Mouse (Mus musculus): ENCODE data around the gene Vmn1r137. TPM values are rescaled to one million over a fixed set of nuclear protein-coding genes. Genes with fewer than 3 reads are reported as not detected.
"Not testable (repeated sequence)": the region's sequence is repeated elsewhere in the genome, so short reads cannot be mapped to it uniquely, and the experiment has no call there.

The Vmn1r137 gene
- polyA plus RNA-seq (2014; fragmentation: Nextera tagmentation; extraction: Ambion mirVana) = not detected in 2 replicates

DNA sequence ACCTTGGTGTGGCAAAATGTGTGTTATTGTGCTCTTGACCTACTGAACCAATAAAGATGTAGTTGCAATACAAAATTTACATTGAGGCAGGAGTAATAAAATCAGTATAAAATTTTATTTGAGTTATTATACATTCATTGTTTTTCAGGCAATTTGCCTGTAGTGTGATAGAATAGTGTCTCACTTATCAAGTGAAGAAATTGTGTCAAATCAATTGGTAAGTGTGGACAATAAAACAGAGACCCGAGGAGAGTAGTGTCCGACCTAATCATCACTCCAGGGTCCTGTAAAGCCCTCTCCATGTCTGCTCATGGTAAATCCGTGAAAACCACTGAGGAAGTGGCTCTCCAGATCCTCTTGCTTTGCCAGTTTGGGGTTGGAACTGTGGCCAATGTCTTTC is at the start of gene Vmn1r137:
Gene Vmn1r137, plus strand, starts transcription at position 301 of the 400 bp plus-strand sequence.
- not testable (repeated sequence) for H3K4me1 ChIP-seq (ENCODE audit: control insufficient read depth, insufficient read depth, low read length); H3K4me2 ChIP-seq (replicated peaks; ENCODE audit: low read depth, low read length); ATAC-seq (ENCODE audit: insufficient number of reproducible peaks, insufficient read depth, low FRiP score, low read depth); H3K9ac ChIP-seq (replicated peaks; ENCODE audit: low read depth, low read length); H3K36me3 ChIP-seq (ENCODE audit: control insufficient read depth, insufficient read depth, low read length); H3K27me3 ChIP-seq (ENCODE audit: control insufficient read depth, insufficient read depth, low read length); H3K9me3 ChIP-seq (ENCODE audit: control insufficient read depth, low read depth, low read length); H3K27ac ChIP-seq (ENCODE audit: low read length); H3K4me3 ChIP-seq (ENCODE audit: low read depth, low read length)
- no CpG with 5 or more reads among the region's 3 CpGs for WGBS

DNA sequence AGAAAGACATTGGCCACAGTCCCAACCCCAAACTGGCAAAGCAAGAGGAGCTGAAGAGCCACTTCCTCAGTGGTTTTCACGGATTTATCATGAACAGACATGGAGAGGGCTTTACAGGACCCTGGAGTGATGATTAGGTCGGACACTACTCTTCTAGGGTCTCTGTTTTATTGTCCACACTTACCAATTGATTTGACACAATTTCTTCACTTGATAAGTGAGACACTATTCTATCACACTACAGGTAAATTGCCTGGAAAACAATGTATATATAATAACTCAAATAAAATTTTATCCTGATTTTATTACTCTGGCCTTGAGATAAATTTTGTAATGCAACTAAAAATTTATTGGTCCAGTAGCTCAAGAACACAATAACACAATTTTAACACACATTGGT is 34.4 kb downstream of the Vmn1r137 start, which contains the start of gene Vmn1r138:
Gene Vmn1r138, minus strand, starts transcription at position 101 of the 400 bp plus-strand sequence.
- not testable (repeated sequence) for H3K27me3 ChIP-seq (ENCODE audit: control insufficient read depth, insufficient read depth, low read length); H3K9me3 ChIP-seq (ENCODE audit: control insufficient read depth, low read depth, low read length); H3K9ac ChIP-seq (replicated peaks; ENCODE audit: low read depth, low read length); H3K27ac ChIP-seq (ENCODE audit: low read length); H3K36me3 ChIP-seq (ENCODE audit: control insufficient read depth, insufficient read depth, low read length); H3K4me1 ChIP-seq (ENCODE audit: control insufficient read depth, insufficient read depth, low read length); ATAC-seq (ENCODE audit: insufficient number of reproducible peaks, insufficient read depth, low FRiP score, low read depth); H3K4me2 ChIP-seq (replicated peaks; ENCODE audit: low read depth, low read length); H3K4me3 ChIP-seq (ENCODE audit: low read depth, low read length)
- WGBS = no CpG with 5 or more reads among the region's 2 CpGs

Other genes starting within 250 kb of the Vmn1r137 start
- gene Gm4175, start 233.1 kb upstream of the Vmn1r137 start, polyA plus RNA-seq (2014; fragmentation: Nextera tagmentation; extraction: Ambion mirVana) = not detected in 2 replicates
- not detected in 2 replicates for gene Gm4177, start 197.9 kb upstream of the Vmn1r137 start, polyA plus RNA-seq (2014; fragmentation: Nextera tagmentation; extraction: Ambion mirVana)
- not detected in 2 replicates for gene Vmn1r135, start 162.2 kb upstream of the Vmn1r137 start, polyA plus RNA-seq (2014; fragmentation: Nextera tagmentation; extraction: Ambion mirVana)
- gene Gm5725, start 150.3 kb upstream of the Vmn1r137 start, polyA plus RNA-seq (2014; fragmentation: Nextera tagmentation; extraction: Ambion mirVana) = not detected in 2 replicates
- gene Gm5891, start 73.3 kb upstream of the Vmn1r137 start, polyA plus RNA-seq (2014; fragmentation: Nextera tagmentation; extraction: Ambion mirVana) = not detected in 2 replicates
- gene Vmn1r138, start 34.3 kb downstream of the Vmn1r137 start, polyA plus RNA-seq (2014; fragmentation: Nextera tagmentation; extraction: Ambion mirVana) = not detected in 2 replicates
- gene Gm6176, start 61.7 kb downstream of the Vmn1r137 start, polyA plus RNA-seq (2014; fragmentation: Nextera tagmentation; extraction: Ambion mirVana) = not detected in 2 replicates
- gene Vmn1r139, start 74.5 kb downstream of the Vmn1r137 start, polyA plus RNA-seq (2014; fragmentation: Nextera tagmentation; extraction: Ambion mirVana) = not detected in 2 replicates
- gene Gm16451, start 123.7 kb downstream of the Vmn1r137 start, polyA plus RNA-seq (2014; fragmentation: Nextera tagmentation; extraction: Ambion mirVana) = not detected in 2 replicates
- not detected in 2 replicates for gene Gm10666, start 140.2 kb downstream of the Vmn1r137 start, polyA plus RNA-seq (2014; fragmentation: Nextera tagmentation; extraction: Ambion mirVana)
- not detected in 2 replicates for gene Vmn1r142, start 169.4 kb downstream of the Vmn1r137 start, polyA plus RNA-seq (2014; fragmentation: Nextera tagmentation; extraction: Ambion mirVana)
- gene Vmn1r143, start 194.8 kb downstream of the Vmn1r137 start, polyA plus RNA-seq (2014; fragmentation: Nextera tagmentation; extraction: Ambion mirVana) = not detected in 2 replicates
- gene Gm8653, start 206.7 kb downstream of the Vmn1r137 start, polyA plus RNA-seq (2014; fragmentation: Nextera tagmentation; extraction: Ambion mirVana) = not detected in 2 replicates
- not detected in 2 replicates for gene Gm8453, start 234.9 kb downstream of the Vmn1r137 start, polyA plus RNA-seq (2014; fragmentation: Nextera tagmentation; extraction: Ambion mirVana)

Measured in stomach, embryonic 14.5 days (tissue).